Mouse (Mus musculus): ENCODE data around the gene Cebpa.

Cebpa gene

DNA sequence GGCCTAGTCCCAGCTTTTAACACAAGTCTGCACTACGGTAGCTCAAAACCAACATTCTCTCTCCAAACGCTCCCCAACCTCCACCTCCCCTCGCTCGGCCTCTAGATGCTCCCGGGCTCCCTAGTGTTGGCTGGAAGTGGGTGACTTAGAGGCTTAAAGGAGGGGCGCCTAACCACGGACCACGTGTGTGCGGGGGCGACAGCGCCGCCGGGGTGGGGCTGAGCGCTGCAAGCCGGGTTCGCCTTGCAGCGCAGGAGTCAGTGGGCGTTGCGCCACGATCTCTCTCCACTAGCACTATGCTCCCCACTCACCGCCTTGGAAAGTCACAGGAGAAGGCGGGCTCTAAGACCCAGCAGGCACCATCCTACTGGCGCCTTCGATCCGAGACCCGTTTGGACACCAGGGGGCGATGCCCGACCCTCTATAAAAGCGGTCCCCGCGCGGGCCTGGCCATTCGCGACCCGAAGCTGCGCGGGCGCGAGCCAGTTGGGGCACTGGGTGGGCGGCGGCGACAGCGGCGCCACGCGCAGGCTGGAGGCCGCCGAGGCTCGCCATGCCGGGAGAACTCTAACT is at the start of gene Cebpa:
TSS of gene Cebpa (plus strand) at position 453 of the 573 bp plus-strand sequence.
- DNase-seq (ENCODE audit: low spot score) = peak; percentile 90

DNA sequence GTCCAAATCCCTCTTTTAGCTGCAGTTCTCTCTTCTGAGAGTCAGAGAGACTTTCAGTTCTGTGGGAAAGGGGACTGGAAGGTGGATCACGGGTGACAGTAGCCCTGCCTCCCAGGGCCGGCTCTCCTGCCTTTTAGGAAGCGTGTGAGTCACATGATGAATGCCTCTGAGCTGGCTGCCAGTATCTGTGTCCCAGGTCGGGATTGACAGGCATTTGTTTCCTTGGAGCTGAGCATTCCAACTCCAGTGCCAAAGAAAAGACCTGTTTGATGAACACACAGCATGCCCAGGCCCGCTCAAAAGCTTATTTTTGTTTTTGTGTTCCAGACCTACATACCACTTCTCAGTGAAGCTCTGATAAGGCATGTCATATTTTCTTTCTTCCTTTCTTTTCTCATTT is 42.4 kb upstream of the Cebpa start:
- DNase-seq (ENCODE audit: low spot score) = no peak

DNA sequence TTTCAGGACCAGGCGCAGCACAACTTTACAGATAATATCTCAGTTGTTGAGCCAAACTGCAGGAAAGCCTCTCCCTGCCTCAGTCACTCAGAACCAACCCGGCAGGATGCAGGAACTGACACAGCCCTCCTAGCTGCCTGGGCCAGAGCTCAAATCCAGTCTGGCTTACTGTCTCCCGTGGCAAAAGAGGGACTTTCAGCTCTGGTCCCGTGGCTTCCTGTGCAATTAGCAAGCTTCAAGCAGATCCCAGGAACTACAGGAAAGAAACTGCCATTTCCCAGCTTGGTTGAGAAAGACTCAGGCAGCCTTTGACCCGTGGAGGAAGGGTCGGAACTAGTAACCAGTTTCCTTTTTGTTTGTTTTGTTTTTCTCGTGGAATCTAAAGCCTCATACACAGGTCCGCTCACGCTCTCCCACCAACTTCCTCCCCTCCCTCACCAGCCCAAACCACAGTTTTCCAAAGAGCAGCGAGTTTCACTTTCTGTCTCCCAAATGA is 38.2 kb upstream of the Cebpa start:
- DNase-seq (ENCODE audit: low spot score) = no peak

GRCm38 (mm10) chr7:35081406-35082104 is 37.5 kb upstream of the Cebpa start:
- DNase-seq (ENCODE audit: low spot score) = no peak

GRCm38 (mm10) chr7:35084565-35085360 is 34.3 kb upstream of the Cebpa start:
- DNase-seq (ENCODE audit: low spot score) = no peak

- DNase-seq (ENCODE audit: low spot score) = no peak
Observed at GRCm38 (mm10) chr7:35086271-35086861, 32.7 kb upstream of the Cebpa start.

DNA sequence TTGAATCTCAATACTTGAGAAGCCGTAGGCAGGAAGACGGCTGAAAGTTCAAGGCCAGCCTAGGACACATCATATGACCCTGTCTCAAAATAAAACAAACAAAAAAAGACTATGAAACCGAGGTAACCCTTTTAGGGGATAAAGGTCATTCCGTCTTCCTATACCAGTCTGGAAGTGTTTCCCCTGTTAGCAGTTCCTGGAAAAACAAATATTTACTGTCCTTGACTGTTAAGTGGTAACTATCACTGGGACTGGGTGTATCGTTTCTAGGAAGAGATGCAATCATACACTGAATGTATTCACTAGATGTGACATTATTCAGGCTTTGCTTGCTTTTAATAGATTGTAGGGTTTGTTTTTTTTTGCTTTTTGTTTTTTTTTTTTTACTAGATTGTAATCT is 28.5 kb upstream of the Cebpa start:
- DNase-seq (ENCODE audit: low spot score) = no peak

DNA sequence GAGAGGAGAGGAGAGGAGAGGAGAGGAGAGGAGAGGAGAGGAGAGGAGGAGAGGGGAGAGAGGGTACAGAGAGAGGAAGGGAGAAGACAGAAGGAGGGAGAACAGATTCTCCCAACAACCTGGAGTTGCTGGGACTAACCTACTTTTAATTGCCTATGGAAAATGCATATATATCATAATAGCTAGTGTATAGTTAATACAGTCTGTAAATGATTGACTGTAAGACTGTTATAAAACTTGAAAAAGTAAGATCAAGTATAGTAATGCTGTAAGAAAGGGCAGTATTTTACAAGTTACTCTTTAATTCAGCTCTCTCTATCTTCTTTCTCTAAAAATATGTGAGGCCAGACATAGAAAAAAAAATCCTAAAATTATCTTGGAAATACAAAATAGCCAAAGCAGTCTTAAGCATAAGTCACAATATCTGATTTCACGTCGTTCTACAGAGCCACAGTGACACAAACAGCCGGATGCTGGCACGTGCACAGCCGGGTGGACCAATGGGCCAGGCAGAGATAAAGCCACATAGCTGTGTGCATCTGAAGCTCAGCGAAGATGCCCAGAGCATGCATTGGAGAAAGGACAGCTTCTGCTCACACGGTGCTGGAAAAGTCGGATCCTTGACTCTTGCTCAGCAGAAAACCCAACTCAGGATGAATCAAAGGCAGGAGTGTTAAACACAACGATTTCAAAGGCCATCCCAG is 24.0 kb upstream of the Cebpa start:
- no peak for DNase-seq (ENCODE audit: low spot score)

GRCm38 (mm10) chr7:35098777-35099176 is 20.3 kb upstream of the Cebpa start:
- no peak for DNase-seq (ENCODE audit: low spot score)

GRCm38 (mm10) chr7:35099528-35099927 is 19.6 kb upstream of the Cebpa start:
- DNase-seq (ENCODE audit: low spot score) = no peak

DNA sequence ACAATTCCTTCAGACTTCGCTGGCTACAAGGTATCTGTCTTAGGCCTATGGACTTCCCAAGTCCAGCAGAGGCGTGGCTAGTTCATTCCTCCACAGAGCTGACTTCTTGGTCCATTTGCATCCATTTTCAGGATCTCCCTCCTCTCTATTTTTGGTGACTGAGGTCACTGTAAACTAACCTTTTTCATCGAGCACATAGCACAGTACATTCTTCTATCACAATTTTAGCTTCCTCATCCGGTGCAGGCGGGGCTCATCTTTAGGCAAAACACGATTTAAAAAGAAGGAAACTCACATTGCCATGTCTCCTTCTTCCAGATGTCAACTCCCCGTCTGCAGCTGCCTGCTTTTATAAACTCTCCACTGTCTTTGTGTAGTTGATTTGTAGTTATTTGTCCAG is 12.5 kb upstream of the Cebpa start:
- no peak for DNase-seq (ENCODE audit: low spot score)

- DNase-seq (ENCODE audit: low spot score) = no peak
Observed at GRCm38 (mm10) chr7:35107630-35108029, 11.5 kb upstream of the Cebpa start.

DNA sequence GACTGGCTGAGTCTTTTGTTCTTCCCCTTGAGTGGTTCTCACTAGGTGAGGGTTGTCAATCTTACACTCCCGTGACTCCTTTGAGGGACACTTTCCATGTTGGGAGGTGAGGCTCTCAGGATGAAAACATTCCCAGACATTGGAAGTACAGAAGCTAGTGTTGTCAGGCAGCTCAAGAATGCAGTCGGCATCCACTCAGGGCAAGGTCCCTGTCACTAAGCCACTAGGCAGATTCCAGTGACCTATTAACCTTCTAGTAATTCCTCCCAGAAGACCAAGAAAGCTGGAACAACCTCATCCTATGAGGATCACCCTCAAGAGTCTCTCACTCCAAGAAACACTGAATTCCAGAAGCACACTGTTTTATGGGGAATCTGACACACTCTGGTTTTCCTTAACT is 11.0 kb upstream of the Cebpa start:
- no peak for DNase-seq (ENCODE audit: low spot score)

DNA sequence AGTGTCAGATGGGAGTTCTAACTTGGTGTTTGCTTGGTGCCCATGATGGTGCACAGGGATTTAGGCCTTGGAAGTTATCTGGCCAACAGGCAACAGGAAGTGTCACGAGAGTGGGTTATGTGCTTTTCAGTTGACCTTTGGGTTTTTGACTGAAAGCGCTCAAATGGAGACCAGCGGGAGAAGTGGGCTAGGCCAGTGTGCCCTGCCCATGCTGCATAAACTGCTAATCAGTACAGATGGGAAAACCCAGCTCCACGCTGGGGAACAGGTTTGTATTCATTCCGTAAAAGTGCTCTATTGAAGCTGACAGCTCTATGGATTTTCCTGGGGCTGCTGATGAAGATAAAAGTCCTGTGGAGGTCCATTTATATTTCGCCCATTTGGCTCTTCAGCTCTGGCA is 10.4 kb upstream of the Cebpa start:
- DNase-seq (ENCODE audit: low spot score) = no peak

DNA sequence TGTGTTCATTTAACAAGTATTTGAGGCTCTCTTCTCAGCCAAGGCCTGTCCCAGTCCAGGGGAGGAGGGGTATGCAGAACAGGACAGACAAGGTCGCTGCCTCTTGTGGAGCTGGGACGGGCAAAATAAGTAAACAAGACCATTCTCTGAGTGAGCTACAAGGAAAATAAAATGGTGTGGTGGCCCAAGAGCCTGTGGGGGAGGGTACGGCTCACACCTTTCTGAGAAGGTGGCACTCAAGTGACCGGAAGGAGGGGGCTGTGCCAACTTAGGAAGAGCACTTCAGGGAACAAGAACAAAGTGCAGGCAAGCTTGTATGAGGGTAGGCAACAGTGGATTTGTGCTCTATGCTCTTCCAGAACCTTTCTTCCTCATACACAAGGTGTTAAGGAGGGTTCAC is 6.0 kb upstream of the Cebpa start:
- DNase-seq (ENCODE audit: low spot score) = no peak

DNA sequence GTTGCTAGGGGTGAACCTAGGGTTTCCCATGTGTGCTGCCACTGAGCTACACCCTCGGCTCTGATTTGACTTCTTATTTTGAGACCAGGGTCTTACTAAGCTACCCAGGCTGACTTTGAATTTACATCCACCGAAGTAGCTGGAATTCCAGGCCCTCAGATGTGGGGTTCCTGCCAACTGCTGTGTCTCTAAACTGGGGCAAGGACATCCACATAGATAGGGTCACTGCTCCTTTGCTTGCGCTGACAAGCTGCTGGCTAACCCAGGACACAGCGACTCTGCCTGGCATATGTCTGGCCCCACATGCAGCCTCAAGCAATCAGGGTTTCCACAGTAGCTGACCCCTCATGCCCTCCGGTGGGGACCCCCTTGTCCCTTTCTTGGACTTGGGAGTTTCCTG is 5.4 kb upstream of the Cebpa start:
- DNase-seq (ENCODE audit: low spot score) = no peak

- no peak for DNase-seq (ENCODE audit: low spot score)
Observed at GRCm38 (mm10) chr7:35116524-35116923, 2.6 kb upstream of the Cebpa start.

- DNase-seq (ENCODE audit: low spot score) = no peak
Observed at GRCm38 (mm10) chr7:35117052-35117451, 2.0 kb upstream of the Cebpa start.

DNA sequence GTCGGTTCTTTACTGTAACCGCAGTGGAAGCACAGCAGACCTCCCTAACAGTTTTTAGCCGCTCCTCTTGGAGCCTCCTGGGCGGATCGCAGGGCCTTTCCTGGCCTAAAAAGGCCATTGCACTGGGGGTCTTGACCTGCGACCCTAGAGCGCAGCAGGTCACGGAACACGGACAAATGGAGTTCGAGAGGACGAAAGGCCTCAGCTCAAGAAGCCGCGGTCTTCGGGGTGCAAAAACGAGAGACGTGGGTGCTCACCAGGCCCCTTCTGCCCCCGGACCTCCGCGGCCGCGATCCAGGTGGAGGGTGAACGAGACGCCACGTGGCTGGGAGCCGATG is 1.4 kb upstream of the Cebpa start:
- no peak for DNase-seq (ENCODE audit: low spot score)

DNA sequence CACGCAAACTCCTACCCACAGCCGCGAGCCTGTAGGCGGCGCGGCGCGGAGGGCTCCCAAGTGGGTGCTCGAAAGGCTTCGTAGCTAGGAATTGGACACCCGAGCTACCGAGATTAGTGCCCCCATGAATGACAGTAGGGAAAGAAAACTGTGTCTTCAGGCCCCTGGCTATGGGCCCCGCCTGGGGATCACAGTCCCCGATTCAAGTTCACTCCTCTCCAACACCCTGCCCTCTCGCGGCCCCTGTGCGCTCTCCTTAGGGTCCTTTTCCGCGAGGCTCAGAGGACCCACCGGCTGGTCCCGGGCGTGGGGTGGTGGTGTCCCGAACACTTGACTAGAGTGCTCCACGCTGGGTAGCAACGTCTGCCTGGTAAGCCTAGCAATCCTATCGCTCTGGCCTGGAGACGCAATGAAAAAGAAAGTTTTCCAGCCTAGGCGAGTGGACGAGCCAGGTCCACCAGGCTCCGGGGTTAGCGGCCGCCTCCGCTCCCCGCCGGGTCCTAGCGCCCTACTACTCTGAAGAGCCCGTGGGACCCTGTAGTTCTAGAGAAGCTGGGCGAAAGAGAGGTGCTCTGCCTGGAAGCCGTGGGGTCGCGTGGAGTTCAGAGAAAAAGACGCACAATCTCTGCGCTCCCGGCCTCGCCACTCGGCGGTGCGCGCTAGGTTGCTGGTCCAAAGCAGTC is 853 bp upstream of the Cebpa start:
- no peak for DNase-seq (ENCODE audit: low spot score)

- DNase-seq (ENCODE audit: low spot score) = no peak
Observed at GRCm38 (mm10) chr7:35119506-35120145, 533 bp downstream of the Cebpa start.

Data from layer of hippocampus, adult 9-10 months (tissue).